Mouse (Mus musculus): ENCODE results near the gene Ccn2.

GRCm38 (mm10) chr10:24642796-24643580 lies 47.7 kb downstream of the Ccn2 start:
- TF ChIP-seq POLR2A (IDR thresholded peaks at IDR 0.05; ENCODE audit: borderline replicate concordance, low read depth, low read length) (no peak), CTCF (IDR thresholded peaks at IDR 0.05; ENCODE audit: low read depth, low read length) (no peak)
